Mouse (Mus musculus): Measurements from ENCODE around the gene Slc15a4.

Gene Slc15a4

DNA sequence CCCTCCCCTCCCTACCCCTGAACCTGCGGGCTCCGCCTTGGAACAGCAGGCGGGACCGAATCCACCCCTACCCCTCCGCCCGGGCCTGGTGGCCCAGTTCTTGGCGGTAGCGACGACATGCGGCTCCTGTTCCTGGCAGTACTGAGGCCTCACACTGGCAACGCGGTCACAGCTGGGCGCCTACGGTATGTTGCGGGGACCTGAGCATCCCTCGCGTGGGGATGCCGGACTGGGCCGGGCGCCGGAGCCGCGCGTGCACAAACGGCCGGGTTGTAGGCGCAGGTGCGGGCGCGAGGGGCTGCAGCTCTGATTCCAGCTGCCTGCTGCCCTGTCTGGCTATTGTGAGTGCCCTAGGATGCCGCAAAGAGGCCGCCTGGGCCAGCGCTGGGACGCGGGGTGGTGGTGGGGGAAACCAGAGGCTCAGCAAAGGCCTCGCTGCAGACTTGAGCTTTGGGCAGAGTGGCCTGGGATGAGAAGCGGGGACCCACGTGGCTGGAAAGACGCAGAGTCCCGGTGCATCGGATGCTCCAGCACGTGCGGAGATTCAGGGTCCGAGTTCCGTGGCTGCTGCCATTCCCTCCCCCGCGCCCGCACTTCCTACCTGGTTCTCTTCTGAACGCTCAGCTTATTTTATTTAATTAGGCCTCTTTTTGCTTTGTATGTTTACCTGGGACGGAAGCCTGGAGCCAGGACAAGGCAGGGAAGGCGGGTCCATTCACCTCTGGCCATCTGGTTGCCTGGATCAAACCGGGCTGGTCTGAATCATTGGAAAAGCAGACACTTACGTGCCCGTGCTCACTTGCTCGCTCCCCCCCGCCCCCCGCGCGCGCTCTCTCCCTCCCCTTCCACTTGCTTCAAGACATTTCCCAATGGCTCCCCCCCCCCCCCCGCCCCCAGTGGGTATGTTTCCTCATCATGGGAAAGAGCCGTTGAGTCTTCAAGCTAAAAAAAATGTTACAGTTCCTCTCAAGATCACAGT lies at the start of gene Slc15a4, which contains the start of gene Glt1d1:
TSS of gene Slc15a4 (minus strand) at position 731 of the 979 bp plus-strand sequence.
TSS of gene Glt1d1 (plus strand) at position 96 of the 979 bp plus-strand sequence.
- no peak for DNase-seq

DNA sequence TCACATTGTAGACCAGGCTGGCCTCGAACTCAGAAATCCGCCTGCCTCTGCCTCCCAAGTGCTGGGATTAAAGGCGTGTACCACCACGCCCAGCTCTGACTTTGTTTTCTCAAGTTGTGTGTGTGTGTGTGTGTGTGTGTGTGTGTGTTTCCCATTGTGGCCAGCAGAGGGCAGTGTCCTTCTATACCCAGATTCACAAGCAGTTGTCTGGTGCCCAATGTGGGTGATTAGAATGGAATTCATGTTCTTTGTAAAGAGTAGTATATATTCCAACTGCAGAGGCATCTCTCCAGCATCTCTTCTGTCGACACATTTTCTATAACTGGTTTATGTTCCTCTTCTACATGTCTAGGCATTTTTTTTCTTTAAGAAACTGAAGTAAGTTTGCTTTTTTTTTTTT lies 45.8 kb upstream of the Slc15a4 start:
- DNase-seq: no peak

DNA sequence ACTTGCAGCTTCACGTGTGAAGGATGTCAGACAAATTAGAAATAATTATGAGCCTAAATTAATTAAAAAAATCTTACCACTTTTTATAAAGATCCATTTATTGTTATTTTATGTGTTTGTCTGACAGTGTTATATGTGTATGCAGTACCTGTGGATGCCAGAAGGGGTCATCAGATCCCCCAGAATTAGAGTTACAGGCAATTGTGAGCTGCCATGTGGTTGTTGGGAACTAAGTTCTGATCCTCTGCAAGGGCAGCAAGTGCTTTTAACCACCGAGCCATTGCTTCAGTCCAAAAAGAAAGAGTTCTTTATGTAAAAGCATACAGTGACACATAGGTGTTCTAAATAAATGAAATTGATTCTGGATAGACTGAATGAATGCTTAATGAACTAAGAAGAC lies 44.9 kb upstream of the Slc15a4 start:
- DNase-seq: no peak

DNA sequence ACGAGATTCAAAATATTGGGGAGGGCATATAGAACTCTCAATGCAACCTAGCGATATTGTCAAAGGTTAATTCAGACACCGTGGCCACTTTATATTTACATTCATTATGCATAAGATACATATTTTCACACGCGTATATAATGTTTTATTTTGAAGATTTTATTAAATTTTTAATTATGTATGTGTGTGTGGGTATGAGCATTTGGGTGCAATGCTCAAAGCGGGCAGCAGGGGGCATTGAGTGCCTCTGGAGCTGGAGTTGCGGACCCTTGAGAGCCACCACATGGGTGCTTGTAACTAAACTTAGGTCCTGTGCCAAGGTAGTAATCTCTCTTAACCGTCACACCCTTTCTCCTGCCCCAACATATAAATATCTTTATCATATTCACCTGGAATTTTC lies 41.2 kb upstream of the Slc15a4 start:
- DNase-seq: no peak

DNA sequence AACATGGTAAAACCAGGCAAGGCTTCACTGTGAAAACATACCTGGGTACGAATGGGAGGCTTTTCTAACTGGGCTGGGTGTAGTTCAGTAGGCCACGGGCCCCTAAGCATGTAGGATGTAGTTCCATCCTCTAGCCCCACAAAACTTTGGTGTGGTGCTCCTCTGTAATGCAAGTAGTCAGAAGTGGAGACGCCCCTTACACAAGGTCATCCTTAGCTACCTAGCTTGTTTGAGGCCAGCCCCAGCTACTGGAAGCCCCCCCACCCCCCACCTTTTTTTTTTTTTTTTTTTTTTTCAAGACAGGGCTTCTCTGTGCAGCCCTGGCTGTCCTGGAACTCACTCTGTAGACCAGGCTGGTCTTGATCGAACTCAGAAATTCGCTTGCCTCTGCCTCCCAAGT lies 28.3 kb upstream of the Slc15a4 start:
- no peak for DNase-seq

DNA sequence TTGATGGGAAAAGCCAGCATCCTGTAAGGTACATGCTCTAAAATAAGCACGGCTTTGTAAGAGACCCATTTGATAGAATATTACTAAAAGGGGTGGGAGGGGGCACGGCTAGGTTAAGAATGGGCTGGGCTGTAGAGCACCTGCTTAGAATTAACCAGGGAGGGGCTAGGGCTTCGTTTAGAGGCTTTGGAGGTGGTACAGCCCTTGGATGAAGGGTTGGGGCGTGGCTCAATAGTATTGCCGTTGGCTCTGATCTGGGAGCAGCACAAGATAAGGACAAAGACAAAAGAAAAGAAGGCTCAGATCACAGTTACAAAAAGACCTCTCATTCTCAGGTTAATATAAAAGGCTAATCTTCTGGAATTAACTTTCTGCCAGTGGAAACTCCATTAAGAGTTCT lies 27.6 kb upstream of the Slc15a4 start:
- DNase-seq: no peak

DNA sequence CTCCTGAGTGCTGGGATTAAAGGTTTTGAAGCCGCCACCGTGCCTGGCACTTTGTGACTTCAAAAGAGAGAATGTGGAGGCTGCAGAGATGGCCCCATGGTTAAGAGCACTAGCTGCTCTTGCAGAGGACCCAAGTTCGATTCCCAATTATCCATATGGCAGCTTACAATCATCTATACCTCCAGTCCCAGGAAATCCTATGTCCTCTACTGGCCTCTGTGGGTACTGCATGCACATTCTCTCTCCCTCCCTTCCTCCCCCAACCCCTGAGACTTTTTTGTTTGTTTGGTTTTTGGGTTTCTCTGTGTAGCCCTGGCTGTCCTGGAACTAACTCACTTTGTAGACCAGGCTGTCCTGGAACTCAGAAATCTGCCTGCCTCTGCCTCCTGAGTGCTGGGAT lies 26.6 kb upstream of the Slc15a4 start:
- DNase-seq: no peak

DNA sequence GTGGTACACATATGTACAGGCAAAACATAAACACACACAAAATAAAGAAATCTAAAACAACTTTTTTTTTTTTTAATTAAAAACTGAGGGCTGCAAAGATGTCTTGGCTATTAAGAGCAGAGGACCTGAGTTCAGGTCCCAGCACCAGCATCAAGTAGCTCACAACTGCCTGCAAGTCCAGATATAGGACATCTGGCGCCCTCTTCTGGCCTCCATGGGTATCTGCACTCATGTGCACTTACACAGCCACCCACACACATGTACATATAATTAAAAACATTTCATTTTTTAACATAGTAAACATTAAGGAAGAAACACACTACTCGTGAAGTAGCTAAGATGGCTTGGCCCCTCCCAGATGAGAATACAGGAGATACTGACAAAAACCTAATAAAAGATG lies 25.6 kb upstream of the Slc15a4 start:
- DNase-seq: no peak

DNA sequence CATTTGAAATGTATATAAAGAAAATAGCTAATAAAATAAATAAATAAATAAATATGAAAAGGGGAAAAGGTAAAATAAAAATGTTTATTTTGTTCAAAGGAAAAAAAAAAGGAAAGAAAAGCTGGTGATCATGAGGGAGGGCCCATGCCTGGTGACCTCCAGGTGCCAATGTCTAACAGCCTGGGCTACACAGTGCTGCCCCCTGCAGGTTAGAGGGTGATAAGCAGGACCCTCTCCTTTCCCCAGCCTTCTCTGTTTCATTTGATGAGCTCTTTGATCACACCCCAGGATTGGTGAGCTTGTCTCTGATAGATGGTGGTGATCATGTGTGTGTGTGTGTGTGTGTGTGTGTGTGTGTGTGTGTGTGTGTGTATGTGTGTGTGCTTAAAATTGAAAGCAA lies 16.4 kb upstream of the Slc15a4 start:
- DNase-seq: peak; percentile 10

DNA sequence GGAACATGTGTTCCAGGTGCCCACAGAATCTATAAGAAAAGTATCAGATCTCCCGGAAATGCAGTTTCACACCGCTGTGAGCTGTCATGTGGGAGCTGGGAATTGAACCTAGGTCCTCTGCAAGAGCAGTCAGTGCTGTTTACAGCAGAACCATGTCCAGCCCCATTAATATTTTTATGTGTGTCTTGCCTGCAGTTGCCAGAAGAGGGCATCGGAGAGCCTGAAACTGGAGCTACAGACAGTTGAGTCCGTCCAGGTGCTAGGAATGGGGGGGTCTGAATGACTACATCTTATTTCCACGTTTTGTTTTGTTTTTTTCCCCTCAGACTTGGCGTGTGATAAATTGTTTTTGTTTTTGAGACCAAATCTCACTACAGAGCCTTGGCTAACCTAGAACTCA lies 15.3 kb upstream of the Slc15a4 start:
- DNase-seq: no peak

DNA sequence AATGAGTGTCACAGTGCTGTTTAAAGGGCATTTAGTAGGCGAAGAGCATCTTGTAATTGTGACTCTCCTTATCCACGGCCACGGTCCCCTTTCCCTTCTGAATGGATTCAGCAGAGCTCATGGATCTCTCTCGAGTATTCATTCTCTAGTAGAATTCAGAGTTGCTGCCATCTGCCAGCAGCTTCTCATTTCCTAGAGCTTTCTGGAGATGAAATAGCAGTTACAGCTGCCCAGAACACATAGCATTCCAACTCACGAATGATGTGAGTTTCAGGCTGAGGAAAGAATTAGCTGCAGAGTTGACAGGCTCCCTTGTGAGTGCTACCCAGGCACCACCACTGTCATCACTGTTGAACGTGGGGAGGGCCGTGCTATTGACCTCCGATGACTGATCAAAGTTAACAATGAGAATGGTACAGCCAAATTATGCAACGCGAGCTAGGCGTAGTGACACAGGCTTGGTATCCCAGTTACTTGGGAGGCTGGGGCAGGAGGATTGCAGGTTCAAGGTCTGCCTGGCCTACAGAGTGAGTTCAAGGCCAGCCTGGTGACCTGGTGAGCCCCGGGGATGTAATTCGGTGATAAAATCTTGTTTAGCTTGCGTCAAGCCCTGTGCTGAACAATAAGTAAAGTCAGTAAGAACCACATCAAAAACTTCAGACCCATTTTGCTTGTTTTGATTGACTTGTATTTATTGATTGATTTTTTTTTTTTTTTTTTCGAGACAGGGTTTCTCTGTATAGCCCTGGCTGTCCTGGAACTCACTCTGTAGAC lies 8.7 kb upstream of the Slc15a4 start:
- no peak for DNase-seq

DNA sequence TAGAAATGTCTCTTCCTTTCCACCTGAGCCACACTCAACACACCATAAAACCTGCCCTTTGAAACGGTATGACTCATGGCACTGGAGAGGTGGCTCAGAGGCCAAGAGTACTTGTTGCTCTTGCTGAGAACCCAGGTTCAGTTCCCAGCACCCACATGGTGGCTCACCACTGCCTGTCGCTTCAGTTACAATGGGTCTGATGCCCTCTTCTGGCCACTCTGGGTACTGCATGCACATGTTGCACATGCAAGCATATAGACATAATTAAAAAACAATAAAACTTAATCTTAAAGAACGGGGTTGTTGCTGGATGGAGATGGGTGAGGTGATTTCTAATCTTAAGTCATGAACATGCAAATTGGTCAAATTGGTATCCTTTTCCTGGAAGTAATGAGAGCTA lies 7.7 kb upstream of the Slc15a4 start:
- no peak for DNase-seq

DNA sequence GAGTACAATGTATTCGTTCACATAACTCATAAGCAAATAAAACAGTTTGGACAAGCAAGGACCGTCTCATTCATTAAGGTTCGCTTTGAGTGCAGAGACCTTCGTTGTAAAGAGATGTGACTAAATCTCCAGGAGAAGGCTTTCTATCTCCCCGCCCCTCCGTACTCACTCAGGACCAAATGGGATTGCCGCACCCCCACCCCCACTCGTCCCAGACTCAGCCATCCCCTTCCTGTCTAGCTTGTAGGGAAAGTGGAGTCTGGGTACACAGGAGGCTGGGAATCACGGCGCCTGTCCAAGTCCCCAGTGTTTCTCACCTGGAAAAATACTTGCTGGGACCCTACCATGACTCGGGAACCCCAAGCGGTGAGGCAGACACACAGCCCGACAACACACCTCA lies 6.9 kb upstream of the Slc15a4 start:
- DNase-seq: no peak

DNA sequence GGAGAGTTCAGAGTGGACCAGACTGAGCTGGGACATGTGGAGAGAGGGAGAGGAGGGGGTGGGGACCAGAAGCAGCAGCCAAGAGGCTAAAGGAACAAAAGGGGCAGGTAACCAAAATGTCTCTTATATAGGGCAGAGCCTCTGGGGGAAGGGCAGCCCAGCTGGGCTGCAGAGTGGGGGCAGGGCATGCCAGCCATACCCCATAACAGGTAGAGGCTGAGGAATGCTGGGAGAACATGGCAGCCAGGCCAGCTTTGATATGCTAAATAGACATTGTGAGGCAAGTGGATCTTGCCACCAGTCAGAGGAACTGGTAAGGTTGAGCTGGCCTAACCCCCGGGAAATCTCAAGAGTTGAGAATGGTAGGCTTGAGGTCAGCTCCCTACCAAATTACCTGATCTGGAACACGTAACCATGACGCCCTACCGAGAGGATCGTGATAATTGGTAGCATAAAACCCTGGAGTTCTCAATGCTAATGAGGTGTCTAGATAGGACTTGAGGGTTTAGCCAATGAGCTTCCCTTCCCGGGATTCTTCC lies 6.4 kb upstream of the Slc15a4 start:
- no peak for DNase-seq

DNA sequence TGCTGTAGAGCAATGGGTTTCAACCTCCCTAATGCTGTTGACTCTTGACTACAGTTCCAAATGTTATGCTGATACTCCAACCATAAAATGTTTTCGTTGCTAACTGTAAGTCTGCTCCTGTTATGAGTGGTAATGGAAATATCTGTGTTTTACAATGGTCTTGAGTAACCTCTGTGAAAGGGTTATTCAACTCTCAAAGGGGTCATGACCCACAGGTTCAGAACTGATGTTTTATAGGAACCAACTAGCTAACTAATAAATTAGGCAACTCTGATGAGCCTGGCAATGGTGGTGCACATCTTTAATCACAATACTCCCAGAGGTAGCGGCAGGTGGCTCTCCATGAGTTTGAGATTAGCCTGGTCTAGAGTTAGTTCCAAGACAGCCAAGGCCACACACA lies 5.5 kb upstream of the Slc15a4 start:
- no peak for DNase-seq

DNA sequence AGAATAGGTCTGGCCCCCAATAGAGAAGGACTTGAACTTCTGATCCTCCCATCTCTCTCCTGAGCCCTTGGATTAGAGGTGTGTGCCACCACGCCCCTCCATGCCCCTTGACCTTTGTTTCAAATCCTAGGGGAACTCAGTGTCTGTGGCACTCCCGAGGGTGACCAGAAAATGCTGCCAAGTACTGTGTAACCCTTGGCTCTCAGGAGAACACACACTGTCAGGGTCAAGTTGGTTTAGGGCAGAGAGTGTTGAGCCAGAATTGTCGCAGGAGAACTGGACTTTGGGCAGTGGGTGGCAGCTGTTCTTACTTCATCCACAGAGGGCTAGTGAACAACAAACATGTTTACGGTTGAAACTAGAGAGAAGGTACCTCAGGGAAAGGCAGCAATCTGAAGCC lies 4.9 kb upstream of the Slc15a4 start:
- DNase-seq: no peak

DNA sequence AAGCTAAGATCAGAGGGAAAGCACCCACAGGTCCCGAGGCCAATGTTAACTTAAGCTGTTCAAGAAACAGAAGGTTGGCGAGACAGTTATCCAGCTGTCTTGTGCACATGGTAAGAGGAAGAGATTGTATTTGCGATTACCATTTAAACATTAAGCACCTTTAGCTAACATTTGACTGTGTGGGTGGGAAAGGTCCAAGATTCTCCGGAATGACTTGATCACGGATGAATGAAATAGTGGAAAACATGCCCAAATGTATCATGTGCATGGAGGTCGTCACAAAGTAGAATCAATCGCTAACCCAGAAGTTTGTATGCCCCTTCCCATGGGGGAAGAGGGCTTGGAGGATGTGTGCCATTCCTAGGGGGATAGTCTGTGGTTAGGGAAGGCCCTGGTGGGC lies 969 bp upstream of the Slc15a4 start:
- DNase-seq: no peak

DNA sequence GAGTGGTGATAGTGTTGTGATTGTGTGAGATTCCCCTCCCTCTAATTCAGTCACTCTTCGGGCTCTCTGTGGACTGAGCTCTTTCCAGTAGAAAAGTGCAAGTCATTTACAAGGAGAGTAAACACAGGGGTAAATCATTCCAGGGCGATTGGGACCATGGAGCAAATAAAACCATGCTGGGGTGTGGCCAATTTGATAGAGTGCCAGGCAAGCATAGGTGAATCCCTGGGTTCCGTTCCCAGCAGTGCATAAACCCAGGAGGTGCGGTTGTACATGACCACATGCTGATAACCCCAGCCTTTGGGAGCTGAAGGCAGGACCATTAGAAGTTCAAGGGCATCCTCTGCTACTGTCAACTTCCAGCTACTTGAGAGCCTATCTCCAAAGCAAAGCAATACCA lies 491 bp upstream of the Slc15a4 start:
- no peak for DNase-seq

DNA sequence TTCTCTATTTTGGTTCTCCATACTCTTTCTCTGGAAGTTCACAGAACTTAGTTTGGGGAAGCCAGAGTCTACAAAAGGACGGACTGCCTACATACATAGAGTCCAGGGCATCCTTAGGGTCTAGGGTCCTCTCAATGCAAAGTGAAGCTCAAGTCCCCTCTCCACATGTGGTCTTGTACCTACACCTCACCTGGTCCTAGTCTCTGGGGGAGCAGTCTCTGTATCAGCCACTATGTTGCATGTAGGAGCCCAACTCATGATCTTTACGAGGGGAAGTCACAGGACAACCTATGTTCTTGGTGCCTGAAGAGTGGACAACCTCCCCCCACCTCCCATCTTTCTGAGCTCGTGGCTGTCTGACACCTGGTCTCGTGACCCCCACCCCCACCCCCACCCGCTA lies 1.0 kb downstream of the Slc15a4 start:
- DNase-seq: no peak

DNA sequence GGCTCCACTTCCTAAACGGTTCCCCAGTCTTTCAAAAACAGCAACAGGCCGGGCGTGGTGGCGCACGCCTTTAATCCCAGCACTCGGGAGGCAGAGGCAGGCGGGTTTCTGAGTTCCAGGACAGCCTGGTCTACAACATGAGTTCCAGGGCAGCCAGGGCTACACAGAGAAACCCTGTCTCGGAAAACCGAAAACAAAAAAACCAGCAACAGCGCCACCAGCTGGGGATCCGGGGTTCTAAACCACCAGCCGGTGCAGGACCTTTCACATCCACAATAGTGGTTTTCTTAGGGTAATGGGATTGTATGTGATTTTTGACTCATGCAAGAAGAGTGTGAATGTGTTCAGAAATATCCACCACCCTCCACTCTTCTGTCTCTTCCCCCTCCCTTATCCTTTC lies 5.5 kb downstream of the Slc15a4 start:
- no peak for DNase-seq

DNA sequence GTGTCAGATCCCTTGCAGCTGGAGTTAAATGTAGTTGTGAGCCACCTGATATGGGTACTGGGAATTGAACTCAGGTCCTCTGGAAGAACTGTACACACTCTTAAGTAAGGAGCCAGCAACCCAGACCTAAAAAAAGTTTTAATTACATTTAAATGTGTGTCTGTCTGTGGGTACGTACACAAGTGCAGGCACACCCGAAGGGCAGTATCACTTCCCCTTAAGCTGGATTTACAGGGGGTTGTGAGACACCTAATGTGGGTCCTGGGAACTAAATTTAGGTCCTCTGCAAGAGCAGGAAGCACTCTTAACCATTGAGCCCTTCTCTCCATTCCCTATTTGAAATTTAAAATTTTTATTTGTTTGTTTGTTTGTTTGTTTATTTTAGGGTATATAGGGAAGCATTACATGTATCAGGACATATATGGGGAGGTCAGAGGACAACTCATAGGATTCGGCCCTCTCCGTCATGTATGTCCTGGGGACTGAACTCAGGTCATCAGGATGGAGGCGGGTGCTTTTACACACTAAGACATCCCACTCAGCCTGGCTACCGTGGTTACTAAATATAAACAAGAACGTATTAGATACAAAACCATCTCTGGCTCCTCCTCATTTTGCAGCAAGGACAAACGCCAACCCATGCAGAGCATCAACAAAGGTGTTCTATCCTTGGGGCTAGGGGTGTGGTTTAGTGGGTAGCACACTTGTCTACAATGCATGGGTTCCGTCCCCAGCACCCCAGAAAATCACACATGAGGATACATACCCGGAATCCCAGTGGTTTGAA lies 8.1 kb downstream of the Slc15a4 start:
- DNase-seq: no peak

DNA sequence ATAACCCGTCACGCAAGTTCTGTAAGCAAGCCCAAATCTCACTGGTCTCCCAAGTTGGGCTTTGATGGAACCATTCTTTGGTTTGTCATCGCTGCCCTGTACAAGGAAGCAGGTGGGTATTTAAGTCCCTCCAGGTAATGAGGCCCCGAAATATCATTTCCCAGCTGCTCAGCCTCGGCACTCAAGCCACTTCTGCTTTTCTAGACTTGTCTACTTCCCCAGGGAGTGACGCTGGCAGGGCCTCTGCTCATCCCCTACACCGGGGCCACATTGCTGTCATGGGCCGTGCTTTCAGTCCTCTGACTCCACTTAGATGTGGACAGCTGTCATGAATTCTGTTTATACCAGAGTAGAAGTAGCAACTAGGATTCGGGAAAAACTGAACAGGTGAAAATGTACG lies 11.6 kb downstream of the Slc15a4 start:
- DNase-seq: no peak

DNA sequence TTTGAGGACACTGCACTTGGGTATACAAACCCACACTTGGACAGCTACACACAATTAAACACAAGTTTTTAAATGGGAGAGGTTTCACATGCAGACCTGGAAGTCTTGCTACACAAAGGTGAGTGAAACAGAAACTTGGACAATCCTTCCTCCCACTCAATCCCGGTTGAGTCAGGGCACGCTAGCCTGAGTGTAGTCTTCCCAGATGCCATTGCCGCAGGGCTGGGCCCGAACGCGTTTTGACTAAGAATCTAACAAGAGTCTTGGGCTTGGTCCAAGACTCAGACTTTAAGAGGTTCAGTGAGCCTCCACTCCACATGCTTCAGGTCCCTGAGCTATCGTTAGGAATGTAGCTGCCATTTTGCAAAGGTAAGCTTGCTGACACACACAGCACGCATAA lies 12.3 kb downstream of the Slc15a4 start:
- DNase-seq: no peak

Measured in liver (tissue).